Mouse (Mus musculus): Measurements from ENCODE around the gene Chrna9. TPM values are rescaled to one million over a fixed set of nuclear protein-coding genes. Genes with fewer than 3 reads are reported as not detected.

The Chrna9 gene
- total RNA-seq, 1 experiment from 2014 or later = not detected

DNA sequence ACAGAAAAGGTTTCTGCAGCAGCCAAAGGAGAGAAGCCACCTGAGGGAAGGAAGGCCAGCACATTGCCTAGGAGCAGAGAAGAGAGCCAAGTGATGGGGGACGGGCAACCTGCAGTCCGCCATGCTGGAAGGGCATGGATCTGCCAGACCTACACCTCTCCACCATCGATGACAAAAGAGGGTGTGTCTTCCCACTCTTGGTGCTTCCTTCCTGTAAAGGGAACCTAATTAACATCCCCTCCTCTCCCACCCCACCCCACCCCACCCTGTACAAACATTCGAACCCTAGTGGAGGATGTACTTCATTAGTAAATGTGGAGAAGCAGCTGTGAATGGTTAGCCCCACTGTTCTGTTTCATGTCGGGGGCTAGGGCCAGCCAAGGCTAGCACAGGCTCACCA is 22.5 kb upstream of the Chrna9 start:
- no peak for ATAC-seq (replicated peaks in 1 of 2; ENCODE audit: insufficient read depth in 1 of 2, low FRiP score in 2 of 2, low TSS enrichment in 1 of 2, low read depth in 1 of 2, poor library complexity in 2 of 2, severe bottlenecking in 2 of 2)

GRCm38 (mm10) chr5:65913126-65913525 is 21.6 kb upstream of the Chrna9 start:
- no peak for ATAC-seq (replicated peaks in 1 of 2; ENCODE audit: insufficient read depth in 1 of 2, low FRiP score in 2 of 2, low TSS enrichment in 1 of 2, low read depth in 1 of 2, poor library complexity in 2 of 2, severe bottlenecking in 2 of 2)

DNA sequence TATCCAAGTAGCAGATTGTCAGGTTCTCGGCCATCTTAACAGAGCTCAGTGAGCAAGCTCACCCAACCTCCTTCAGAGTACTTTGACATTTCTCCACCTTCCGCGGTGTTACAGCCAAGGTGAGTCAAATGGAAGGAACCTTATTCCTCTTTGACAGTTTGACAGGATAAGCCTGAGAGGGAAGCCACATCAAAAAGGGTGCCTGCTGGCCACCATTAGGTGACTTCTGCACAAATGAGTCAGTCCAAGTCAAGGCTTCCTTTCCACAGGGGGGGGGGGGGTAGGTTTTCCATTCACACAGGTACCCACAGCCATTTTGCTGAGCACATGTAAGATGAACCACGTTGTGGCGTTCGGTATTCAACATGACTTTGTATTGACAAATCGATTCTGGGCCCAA is 20.4 kb upstream of the Chrna9 start:
- no peak for ATAC-seq (replicated peaks in 1 of 2; ENCODE audit: insufficient read depth in 1 of 2, low FRiP score in 2 of 2, low TSS enrichment in 1 of 2, low read depth in 1 of 2, poor library complexity in 2 of 2, severe bottlenecking in 2 of 2)

GRCm38 (mm10) chr5:65916930-65917329 is 17.8 kb upstream of the Chrna9 start:
- no peak for ATAC-seq (replicated peaks in 1 of 2; ENCODE audit: insufficient read depth in 1 of 2, low FRiP score in 2 of 2, low TSS enrichment in 1 of 2, low read depth in 1 of 2, poor library complexity in 2 of 2, severe bottlenecking in 2 of 2)

- ATAC-seq (replicated peaks in 1 of 2; ENCODE audit: insufficient read depth in 1 of 2, low FRiP score in 2 of 2, low TSS enrichment in 1 of 2, low read depth in 1 of 2, poor library complexity in 2 of 2, severe bottlenecking in 2 of 2) = no peak
Measured at GRCm38 (mm10) chr5:65918601-65919000, 16.1 kb upstream of the Chrna9 start.

- ATAC-seq (replicated peaks in 1 of 2; ENCODE audit: insufficient read depth in 1 of 2, low FRiP score in 2 of 2, low TSS enrichment in 1 of 2, low read depth in 1 of 2, poor library complexity in 2 of 2, severe bottlenecking in 2 of 2) = peak; percentile 83 to 87
Measured at GRCm38 (mm10) chr5:65919326-65919725, 15.4 kb upstream of the Chrna9 start.

GRCm38 (mm10) chr5:65919904-65920303 is 14.8 kb upstream of the Chrna9 start:
- ATAC-seq (replicated peaks in 1 of 2; ENCODE audit: insufficient read depth in 1 of 2, low FRiP score in 2 of 2, low TSS enrichment in 1 of 2, low read depth in 1 of 2, poor library complexity in 2 of 2, severe bottlenecking in 2 of 2) = peak; percentile 12 to 14; a peak in 1 of 4 replicates

- no peak for ATAC-seq (replicated peaks in 1 of 2; ENCODE audit: insufficient read depth in 1 of 2, low FRiP score in 2 of 2, low TSS enrichment in 1 of 2, low read depth in 1 of 2, poor library complexity in 2 of 2, severe bottlenecking in 2 of 2)
Measured at GRCm38 (mm10) chr5:65920701-65921426, 13.9 kb upstream of the Chrna9 start.

- no peak for ATAC-seq (replicated peaks in 1 of 2; ENCODE audit: insufficient read depth in 1 of 2, low FRiP score in 2 of 2, low TSS enrichment in 1 of 2, low read depth in 1 of 2, poor library complexity in 2 of 2, severe bottlenecking in 2 of 2)
Measured at GRCm38 (mm10) chr5:65921477-65922138, 13.1 kb upstream of the Chrna9 start.

- no peak for ATAC-seq (replicated peaks in 1 of 2; ENCODE audit: insufficient read depth in 1 of 2, low FRiP score in 2 of 2, low TSS enrichment in 1 of 2, low read depth in 1 of 2, poor library complexity in 2 of 2, severe bottlenecking in 2 of 2)
Measured at GRCm38 (mm10) chr5:65926666-65927065, 8.1 kb upstream of the Chrna9 start.

- peak; percentile 96 to 98 for ATAC-seq (replicated peaks in 1 of 2; ENCODE audit: insufficient read depth in 1 of 2, low FRiP score in 2 of 2, low TSS enrichment in 1 of 2, low read depth in 1 of 2, poor library complexity in 2 of 2, severe bottlenecking in 2 of 2)
Measured at GRCm38 (mm10) chr5:65929162-65929561, 5.6 kb upstream of the Chrna9 start.

GRCm38 (mm10) chr5:65930171-65930570 is 4.5 kb upstream of the Chrna9 start:
- no peak for ATAC-seq (replicated peaks in 1 of 2; ENCODE audit: insufficient read depth in 1 of 2, low FRiP score in 2 of 2, low TSS enrichment in 1 of 2, low read depth in 1 of 2, poor library complexity in 2 of 2, severe bottlenecking in 2 of 2)

GRCm38 (mm10) chr5:65933258-65933657 is 1.5 kb upstream of the Chrna9 start:
- ATAC-seq (replicated peaks in 1 of 2; ENCODE audit: insufficient read depth in 1 of 2, low FRiP score in 2 of 2, low TSS enrichment in 1 of 2, low read depth in 1 of 2, poor library complexity in 2 of 2, severe bottlenecking in 2 of 2) = no peak

DNA sequence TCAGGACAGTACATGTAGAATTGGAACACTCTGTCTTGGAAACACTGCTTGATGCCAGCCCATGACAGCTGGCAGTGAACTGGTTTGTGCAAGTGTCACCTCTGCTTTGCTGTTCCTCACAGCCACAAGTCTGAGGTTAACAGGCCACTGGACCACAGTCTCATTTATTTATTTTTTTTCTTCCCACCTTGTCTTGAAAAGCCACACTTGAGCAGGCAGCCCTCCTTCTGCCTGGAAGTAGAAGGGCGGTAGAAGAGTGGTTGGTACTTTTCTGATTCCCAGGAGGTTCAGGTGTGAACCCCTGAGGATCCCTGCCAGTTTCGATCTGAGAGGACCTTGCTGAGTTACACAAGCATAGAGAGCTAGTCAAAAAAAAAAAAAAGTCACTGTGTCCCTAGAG is 957 bp upstream of the Chrna9 start:
- ATAC-seq (replicated peaks in 1 of 2; ENCODE audit: insufficient read depth in 1 of 2, low FRiP score in 2 of 2, low TSS enrichment in 1 of 2, low read depth in 1 of 2, poor library complexity in 2 of 2, severe bottlenecking in 2 of 2) = no peak

DNA sequence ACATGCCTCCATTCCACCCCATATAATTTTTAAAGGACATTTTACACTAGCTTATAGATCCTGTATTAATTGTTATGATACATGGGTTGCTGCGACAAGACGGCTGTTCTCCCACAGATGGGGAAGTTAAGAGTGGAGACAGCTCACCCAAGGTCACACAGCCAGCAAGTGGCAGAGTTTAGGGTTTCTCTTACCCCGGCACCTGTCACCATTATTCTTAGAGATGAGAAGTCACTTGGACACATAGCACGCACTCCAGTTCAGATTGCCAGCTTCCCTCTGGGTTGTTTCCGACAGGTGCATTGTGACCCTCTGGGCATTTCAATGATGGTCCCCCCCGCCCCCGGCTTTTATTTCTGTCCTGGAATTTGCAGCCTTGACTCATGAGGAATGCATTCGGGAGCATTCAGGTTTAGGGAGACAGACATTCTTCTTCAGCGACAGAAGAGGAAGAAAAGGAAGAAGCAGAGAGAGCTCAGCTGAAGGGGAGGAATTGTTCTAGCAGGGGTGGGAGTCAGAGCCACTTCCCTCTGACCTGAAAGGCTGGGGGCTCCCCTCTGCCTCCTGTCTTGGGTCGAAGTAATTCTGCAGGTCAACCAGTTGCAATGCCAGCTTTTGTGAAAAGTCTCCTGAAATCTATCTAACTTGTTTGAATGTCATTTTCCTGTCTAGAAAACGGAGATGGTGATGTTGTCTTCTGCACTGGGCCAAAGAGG is 2.4 kb downstream of the Chrna9 start:
- peak; percentile 57 to 59; a peak in 3 of 4 replicates for ATAC-seq (replicated peaks in 1 of 2; ENCODE audit: insufficient read depth in 1 of 2, low FRiP score in 2 of 2, low TSS enrichment in 1 of 2, low read depth in 1 of 2, poor library complexity in 2 of 2, severe bottlenecking in 2 of 2)

- peak; percentile 74 to 87 for ATAC-seq (replicated peaks in 1 of 2; ENCODE audit: insufficient read depth in 1 of 2, low FRiP score in 2 of 2, low TSS enrichment in 1 of 2, low read depth in 1 of 2, poor library complexity in 2 of 2, severe bottlenecking in 2 of 2)
Measured at GRCm38 (mm10) chr5:65937998-65938715, 3.4 kb downstream of the Chrna9 start.

DNA sequence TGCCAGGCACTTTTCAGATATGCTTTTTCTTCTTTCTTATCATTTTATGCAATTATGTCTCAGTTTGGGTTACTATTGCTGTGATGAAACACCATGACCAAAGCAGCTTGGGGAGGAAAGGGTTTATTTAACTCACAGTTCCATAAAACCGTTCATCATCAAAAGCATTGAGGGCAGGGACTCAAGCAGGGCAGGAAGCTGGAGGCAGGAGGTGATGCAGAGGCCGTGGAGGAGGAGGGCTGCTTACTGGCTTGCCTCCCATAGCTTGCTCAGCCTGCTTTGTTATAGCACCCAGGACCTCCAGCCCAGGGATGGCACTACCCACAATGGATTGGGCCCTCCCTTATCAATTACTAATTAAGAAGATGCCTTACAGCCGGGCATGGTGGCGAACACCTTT is 6.4 kb downstream of the Chrna9 start:
- ATAC-seq (replicated peaks in 1 of 2; ENCODE audit: insufficient read depth in 1 of 2, low FRiP score in 2 of 2, low TSS enrichment in 1 of 2, low read depth in 1 of 2, poor library complexity in 2 of 2, severe bottlenecking in 2 of 2) = no peak

DNA sequence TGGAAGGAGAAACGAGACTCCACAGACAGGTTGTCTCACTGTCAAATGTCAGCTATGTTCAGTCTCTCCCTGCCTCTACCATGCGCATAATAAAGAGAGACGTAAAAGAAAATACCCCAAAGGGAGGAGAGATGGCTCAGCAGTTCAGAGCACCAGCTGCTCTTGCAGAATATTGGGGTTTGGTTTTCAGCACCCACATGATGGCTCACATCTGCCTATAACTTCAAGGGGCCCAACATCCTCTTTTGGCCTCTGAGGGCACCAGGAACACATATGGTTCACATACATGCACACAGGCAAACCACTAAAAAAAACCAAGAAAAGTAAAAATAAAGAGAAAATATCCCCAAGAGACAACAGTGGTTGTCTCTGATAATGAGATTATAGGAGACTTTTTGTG is 15.1 kb downstream of the Chrna9 start:
- no peak for ATAC-seq (replicated peaks in 1 of 2; ENCODE audit: insufficient read depth in 1 of 2, low FRiP score in 2 of 2, low TSS enrichment in 1 of 2, low read depth in 1 of 2, poor library complexity in 2 of 2, severe bottlenecking in 2 of 2)
